9 mouse cellular contexts compared by ENCODE assay signal in genomic region chr7:44588338-44588737, GRCm38 (mm10). TPM values are rescaled to one million over a fixed set of nuclear protein-coding genes. Genes with fewer than 3 reads are reported as not detected.
DNase-seq lines count a peak whose midpoint lies in the region; ATAC-seq and TF ChIP-seq lines count a peak whose summit lies in the region.
"Had no signal": no experiment of that assay in that cellular context is flagged by ENCODE, and none has a peak within 500 bp of the region (broad histone marks: within the 10 kb centered on the region; RNA-seq: fewer than 3 reads in every experiment).

No protein-coding gene starts in this region.

- H3K9me3 ChIP-seq in heart, embryonic 12.5 days (replicated peaks), result no peaks in the 10 kb centered on the region
- no peaks in the 10 kb centered on the region for H3K9me3 ChIP-seq in hindbrain, embryonic 11.5 days (ENCODE audit: control insufficient read depth, low read length)
- H3K9me3 ChIP-seq in midbrain, embryonic 10.5 days (replicated peaks), result no peaks in the 10 kb centered on the region

- WGBS in heart, embryonic 12.5 days, result 11% methylated on average over 12 of the region's 12 CpGs
- WGBS in cerebellum, adult 2 months, result 2% methylated on average over 12 of the region's 12 CpGs
- 11% methylated on average over 12 of the region's 12 CpGs for WGBS in hindbrain, embryonic 11.5 days
- 13% methylated on average over 12 of the region's 12 CpGs for WGBS in midbrain, embryonic 10.5 days

- H3K9ac ChIP-seq in heart, embryonic 12.5 days, result no peak overlapping the region
- H3K9ac ChIP-seq in hindbrain, embryonic 11.5 days (ENCODE audit: low read depth, low read length), result peak overlapping the region; percentile 47

- TF ChIP-seq CTCF in cerebellum, adult 2 months (IDR thresholded peaks at IDR 0.05; ENCODE audit: borderline replicate concordance, insufficient read depth, low read depth, low read length), result no peak

- no peaks in the 10 kb centered on the region for H3K36me3 ChIP-seq in heart, embryonic 12.5 days
- H3K36me3 ChIP-seq in hindbrain, embryonic 11.5 days (ENCODE audit: control insufficient read depth, insufficient read depth, low read length), result no peaks in the 10 kb centered on the region
- H3K36me3 ChIP-seq in midbrain, embryonic 10.5 days, result no peaks in the 10 kb centered on the region

- H3K27me3 ChIP-seq in heart, embryonic 12.5 days (replicated peaks), result peaks cover 91% of the 10 kb centered on the region
- no peaks in the 10 kb centered on the region for H3K27me3 ChIP-seq in cerebellum, adult 2 months (ENCODE audit: control insufficient read depth, insufficient read depth, low read length)
- peaks cover 36% of the 10 kb centered on the region for H3K27me3 ChIP-seq in hindbrain, embryonic 11.5 days (ENCODE audit: control insufficient read depth, insufficient read depth, low read length)
- peaks cover 82% of the 10 kb centered on the region for H3K27me3 ChIP-seq in midbrain, embryonic 10.5 days (ENCODE audit: low read depth, poor library complexity, severe bottlenecking)

- peaks cover 28% of the 10 kb centered on the region for H3K4me1 ChIP-seq in heart, embryonic 12.5 days (replicated peaks)
- H3K4me1 ChIP-seq in cerebellum, adult 2 months (ENCODE audit: control insufficient read depth, insufficient read depth, low read length), result peaks cover 4% of the 10 kb centered on the region; the same call in 1 of the 2 replicates
- peaks cover 19% of the 10 kb centered on the region for H3K4me1 ChIP-seq in hindbrain, embryonic 11.5 days (replicated peaks; ENCODE audit: control insufficient read depth, insufficient read depth, low read length)
- peaks cover 70% of the 10 kb centered on the region for H3K4me1 ChIP-seq in midbrain, embryonic 10.5 days

- no peak for ATAC-seq in heart, embryonic 12.5 days (ENCODE audit: insufficient number of reproducible peaks, low FRiP score)
- ATAC-seq in hindbrain, embryonic 11.5 days (ENCODE audit: low FRiP score), result no peak

- no peak overlapping the region for H3K27ac ChIP-seq in heart, embryonic 12.5 days (ENCODE audit: poor library complexity, severe bottlenecking)
- peak overlapping the region; percentile 88 for H3K27ac ChIP-seq in cerebellum, adult 2 months (ENCODE audit: insufficient read depth, low read length)
- no peak overlapping the region for H3K27ac ChIP-seq in hindbrain, embryonic 11.5 days (ENCODE audit: low read depth, low read length)
- peak overlapping the region; percentile 49 for H3K27ac ChIP-seq in midbrain, embryonic 10.5 days (replicated peaks)

- peak overlapping the region; percentile 91 for H3K4me2 ChIP-seq in heart, embryonic 12.5 days
- peak overlapping the region; percentile 99 for H3K4me2 ChIP-seq in hindbrain, embryonic 11.5 days (replicated peaks; ENCODE audit: low read depth, low read length)

- TF ChIP-seq POLR2A in cerebellum, adult 2 months (IDR thresholded peaks at IDR 0.05; ENCODE audit: borderline replicate concordance, insufficient read depth, low read length), result no peak

- DNase-seq in heart, adult 8-10 months (ENCODE audit: low spot score), result no peak
- peak; percentile 65 for DNase-seq in cerebellum, adult 2 months
- peak; percentile 16 for DNase-seq in hindbrain, embryonic 11.5 days (ENCODE audit: low spot score)
- no peak for DNase-seq in midbrain, embryonic 10.5 days (ENCODE audit: low spot score)
- DNase-seq in left cerebral cortex, adult 9 months (ENCODE audit: low spot score in 2 of 2), result no peak
- DNase-seq in layer of hippocampus, adult 9-10 months (ENCODE audit: low spot score), result no peak
- DNase-seq in right cerebral cortex, postnatal 4 days, result no peak
- DNase-seq: kidney, adult 11 months had no signal

- 0 out of 2 replicates have a peak overlapping the region, but pooled peaks have one; percentile 43 for H3K4me3 ChIP-seq in heart, embryonic 12.5 days
- peak overlapping the region; percentile 78 for H3K4me3 ChIP-seq in cerebellum, adult 2 months (replicated peaks; ENCODE audit: insufficient read depth, low read depth, low read length)
- H3K4me3 ChIP-seq in hindbrain, embryonic 11.5 days (ENCODE audit: low read depth, low read length), result peak overlapping the region; percentile 28
- peak overlapping the region; percentile 72 for H3K4me3 ChIP-seq in midbrain, embryonic 10.5 days

RNA-seq across cellular contexts. Expression of gene Kcnc3, which starts 2.1 kb away (rescaled TPM):
- polyA plus RNA-seq in heart, embryonic 12.5 days (2016; fragmentation: Nextera tagmentation; extraction: Ambion mirVana), result 0.15 and 0.17 TPM in 2 replicates
- total RNA-seq in heart, adult 8-10 months (2022), result 1 to 10 TPM; 2.7 to 4.0 (median 2.7) TPM
- 368 and 423 TPM in 2 replicates for polyA plus RNA-seq in cerebellum, adult 2 months (2012; rRNA removed)
- 1.4 and 2.1 TPM in 2 replicates for polyA plus RNA-seq in hindbrain, embryonic 11.5 days (2014; fragmentation: Nextera tagmentation; extraction: Ambion mirVana)
- polyA plus RNA-seq in midbrain, embryonic 10.5 days (2016; fragmentation: Nextera tagmentation; extraction: Ambion mirVana), result 1.1 and 1.2 TPM in 2 replicates

RNA-seq across cellular contexts. Expression of gene Napsa, which starts 16.2 kb away (rescaled TPM):
- 0.12 TPM in 1 of 2 replicates, not detected in the other for polyA plus RNA-seq in heart, embryonic 12.5 days (2016; fragmentation: Nextera tagmentation; extraction: Ambion mirVana)
- 1 to 10 TPM in 1 of 4 experiments, under 1 TPM in 3; 0.28 to 1.9 (median 0.37) TPM for total RNA-seq in heart, adult 8-10 months (2022)
- 0.26 and 0.43 TPM in 2 replicates for polyA plus RNA-seq in cerebellum, adult 2 months (2012; rRNA removed)
- 0.28 and 0.66 TPM in 2 replicates for polyA plus RNA-seq in hindbrain, embryonic 11.5 days (2014; fragmentation: Nextera tagmentation; extraction: Ambion mirVana)
- 0.36 and 0.42 TPM in 2 replicates for polyA plus RNA-seq in midbrain, embryonic 10.5 days (2016; fragmentation: Nextera tagmentation; extraction: Ambion mirVana)

RNA-seq across cellular contexts. Expression of gene Nr1h2, which starts 34.6 kb away (rescaled TPM):
- polyA plus RNA-seq in heart, embryonic 12.5 days (2016; fragmentation: Nextera tagmentation; extraction: Ambion mirVana), result 54.7 and 55.3 TPM in 2 replicates
- 10 to 100 TPM; 42.6 to 56.6 (median 45.5) TPM for total RNA-seq in heart, adult 8-10 months (2022)
- 106 and 109 TPM in 2 replicates for polyA plus RNA-seq in cerebellum, adult 2 months (2012; rRNA removed)
- 70.8 and 72.7 TPM in 2 replicates for polyA plus RNA-seq in hindbrain, embryonic 11.5 days (2014; fragmentation: Nextera tagmentation; extraction: Ambion mirVana)
- 82.8 and 84.2 TPM in 2 replicates for polyA plus RNA-seq in midbrain, embryonic 10.5 days (2016; fragmentation: Nextera tagmentation; extraction: Ambion mirVana)

RNA-seq across cellular contexts. Expression of gene Pold1, which starts 39.7 kb away (rescaled TPM):
- 63.1 and 68.1 TPM in 2 replicates for polyA plus RNA-seq in heart, embryonic 12.5 days (2016; fragmentation: Nextera tagmentation; extraction: Ambion mirVana)
- 10 to 100 TPM; 13.4 to 15.9 (median 14.9) TPM for total RNA-seq in heart, adult 8-10 months (2022)
- 21.6 and 25.1 TPM in 2 replicates for polyA plus RNA-seq in cerebellum, adult 2 months (2012; rRNA removed)
- polyA plus RNA-seq in hindbrain, embryonic 11.5 days (2014; fragmentation: Nextera tagmentation; extraction: Ambion mirVana), result 40.9 and 43.2 TPM in 2 replicates
- 168 and 179 TPM in 2 replicates for polyA plus RNA-seq in midbrain, embryonic 10.5 days (2016; fragmentation: Nextera tagmentation; extraction: Ambion mirVana)

RNA-seq across cellular contexts. Expression of gene Spib, which starts 56.5 kb away (rescaled TPM):
- polyA plus RNA-seq in heart, embryonic 12.5 days (2016; fragmentation: Nextera tagmentation; extraction: Ambion mirVana), result 0.15 TPM in 1 of 2 replicates, not detected in the other
- 1 to 10 TPM in 1 of 4 experiments, under 1 TPM in 3; 0.13 to 1.3 (median 0.27) TPM for total RNA-seq in heart, adult 8-10 months (2022)
- polyA plus RNA-seq in cerebellum, adult 2 months (2012; rRNA removed), result 0.16 and 0.19 TPM in 2 replicates
- not detected in 2 replicates for polyA plus RNA-seq in hindbrain, embryonic 11.5 days (2014; fragmentation: Nextera tagmentation; extraction: Ambion mirVana)
- not detected in 2 replicates for polyA plus RNA-seq in midbrain, embryonic 10.5 days (2016; fragmentation: Nextera tagmentation; extraction: Ambion mirVana)

Comparison
In these comparisons a context has a peak if more than half of its experiments do, and no peak if none do; other contexts are left out.
1. H3K27ac ChIP-seq: peak in cerebellum, adult 2 months (single experiment) and midbrain, embryonic 10.5 days (single experiment); none in heart, embryonic 12.5 days (single experiment) and hindbrain, embryonic 11.5 days (single experiment).
2. H3K4me3 ChIP-seq: peak in every context shown above with its lines; median percentile 78 in cerebellum, adult 2 months; 72 in midbrain, embryonic 10.5 days; 43 in heart, embryonic 12.5 days; 28 in hindbrain, embryonic 11.5 days.
3. DNase-seq: peak in cerebellum, adult 2 months (2 of 2) and hindbrain, embryonic 11.5 days (single experiment); none in heart, adult 8-10 months (single experiment), midbrain, embryonic 10.5 days (single experiment), left cerebral cortex, adult 9 months (0 of 2), layer of hippocampus, adult 9-10 months (single experiment) and right cerebral cortex, postnatal 4 days (single experiment).
4. RNA of gene Kcnc3, which starts 2.1 kb away (polyA plus RNA-seq): 368 to 423 TPM in cerebellum, adult 2 months; 1.4 to 2.1 TPM in hindbrain, embryonic 11.5 days, 1.1 to 1.2 TPM in midbrain, embryonic 10.5 days and 0.15 to 0.17 TPM in heart, embryonic 12.5 days; every median in the first group is over 100 times any median in the second.